Mouse (Mus musculus) kidney, postnatal 0 days (tissue): Measurements from ENCODE around the gene Rps15. TPM values are rescaled to one million over a fixed set of nuclear protein-coding genes. Genes with fewer than 3 reads are reported as not detected.

Experiments used
- ATAC-seq: fragments of 200-750 bp; cut with Nextera tagmentation; replicated peaks from 2 replicates; pipeline ENCODE4 v1.8.0; 2017; ENCODE audit warnings: low read depth, moderate number of reproducible peaks, moderate TSS enrichment, moderate library complexity; ENCODE audit not compliant: low FRiP score
- DNase-seq: peaks from one replicate; pipeline ENCODE4 v3.0.0-alpha.2; 2016; ENCODE audit warnings: low spot score
- H3K27ac ChIP-seq: fragments of 300-500 bp; sonication (generic); 2 replicates; pipeline ENCODE4 v1.5.1; 2014; ENCODE audit warnings: mild to moderate bottlenecking
- H3K27me3 ChIP-seq: fragments of 300-500 bp; sonication (generic); 2 replicates; pipeline ENCODE4 v1.6.1; 2014; ENCODE audit warnings: low read length, mixed read lengths; ENCODE audit not compliant: insufficient read depth
- H3K36me3 ChIP-seq: fragments of 300-500 bp; sonication (generic); 2 replicates; pipeline ENCODE4 v1.6.1; 2014; ENCODE audit warnings: low read length, mixed read lengths; ENCODE audit not compliant: insufficient read depth
- H3K4me1 ChIP-seq: fragments of 300-500 bp; sonication (generic); replicated peaks from 2 replicates; pipeline ENCODE4 v1.6.1; 2014; ENCODE audit warnings: antibody characterized with exemption, low read length, mixed read lengths; ENCODE audit not compliant: insufficient read depth
- H3K4me2 ChIP-seq: fragments of 300-500 bp; sonication (generic); 2 replicates; pipeline ENCODE4 v1.6.1; 2014; ENCODE audit warnings: mild to moderate bottlenecking, low read length, moderate library complexity, mixed read lengths
- H3K4me3 ChIP-seq: fragments of 300-500 bp; sonication (generic); replicated peaks from 2 replicates; pipeline ENCODE4 v1.5.1; 2014; ENCODE audit warnings: low read depth, low read length
- H3K9ac ChIP-seq: fragments of 300-500 bp; sonication (generic); 2 replicates; pipeline ENCODE4 v1.6.1; 2014; ENCODE audit warnings: low read depth, low read length
- H3K9me3 ChIP-seq: fragments of 300-500 bp; sonication (generic); replicated peaks from 2 replicates; pipeline ENCODE4 v1.6.1; 2016; ENCODE audit warnings: low read length, inconsistent platforms, mixed read lengths
- CTCF ChIP-seq: IDR thresholded peaks from 2 replicates; pipeline ENCODE4 v1.5.1; 2016; ENCODE audit warnings: antibody characterized with exemption, low read depth, mild to moderate bottlenecking, moderate library complexity
- WGBS: fragments of 180-500 bp; shearing (Covaris S2); extraction: QIAGEN DNeasy Blood & Tissue Kit; methylation state at CpG from one replicate; pipeline ENCODE4 v1.1.7; 2014; 5-methylcytosine and 5-hydroxymethylcytosine counted together
- polyA plus RNA-seq: library from polyadenylated mRNA; unstranded; fragments of >200 nt; fragmentation: Nextera tagmentation; extraction: Ambion mirVana; gene quantifications from 2 replicates; pipeline ENCODE4 v1.2.1, GENCODE M21; 2015

Rps15 gene
- polyA plus RNA-seq, 1 experiment from 2014 or later, result 1,069 TPM

- no peak overlapping the region for H3K4me2 ChIP-seq
- whole genome bisulfite sequencing, result 94% methylated on average over 26 of the region's 26 CpGs
- ATAC-seq (no peak), DNase-seq (no peak)
- no peak overlapping the region for H3K9ac ChIP-seq
- peaks cover 45% of the 10 kb centered on the region for H3K36me3 ChIP-seq
- H3K9me3 ChIP-seq, result no peaks in the 10 kb centered on the region
- TF ChIP-seq CTCF, result no peak
- H3K4me3 ChIP-seq, result no peak overlapping the region
- no peaks in the 10 kb centered on the region for H3K27me3 ChIP-seq
- no peak overlapping the region for H3K27ac ChIP-seq
- H3K4me1 ChIP-seq, result peaks cover 11% of the 10 kb centered on the region
Observed at GRCm38 (mm10) chr10:80254331-80255297, 37.6 kb upstream of the Rps15 start.

- H3K36me3 ChIP-seq, result peaks cover 45% of the 10 kb centered on the region
- WGBS, result 92% methylated on average over 5 of the region's 5 CpGs
- no peak overlapping the region for H3K9ac ChIP-seq
- no peak overlapping the region for H3K4me2 ChIP-seq
- DNase-seq, result no peak
- H3K27me3 ChIP-seq, result no peaks in the 10 kb centered on the region
- no peak for TF ChIP-seq CTCF
- no peak overlapping the region for H3K4me3 ChIP-seq
- no peak for ATAC-seq
- H3K27ac ChIP-seq, result no peak overlapping the region
- H3K4me1 ChIP-seq, result peaks cover 11% of the 10 kb centered on the region
- no peaks in the 10 kb centered on the region for H3K9me3 ChIP-seq
Observed at GRCm38 (mm10) chr10:80255881-80256535, 36.2 kb upstream of the Rps15 start.

- 72% methylated on average over 2 of the region's 2 CpGs for WGBS
- TF ChIP-seq CTCF, result no peak
- H3K36me3 ChIP-seq, result peaks cover 45% of the 10 kb centered on the region
- no peak overlapping the region for H3K4me2 ChIP-seq
- no peaks in the 10 kb centered on the region for H3K9me3 ChIP-seq
- H3K27me3 ChIP-seq, result no peaks in the 10 kb centered on the region
- ATAC-seq (no peak), DNase-seq (no peak)
- H3K9ac ChIP-seq, result no peak overlapping the region
- H3K4me1 ChIP-seq, result peaks cover 15% of the 10 kb centered on the region
- H3K27ac ChIP-seq, result no peak overlapping the region
- no peak overlapping the region for H3K4me3 ChIP-seq
Observed at GRCm38 (mm10) chr10:80257936-80258335, 34.3 kb upstream of the Rps15 start.

GRCm38 (mm10) chr10:80258752-80259462 lies 33.3 kb upstream of the Rps15 start:
- no peak for DNase-seq
- TF ChIP-seq CTCF, result no peak
- Histone ChIP-seq H3K4me2 (no peak overlapping the region), H3K27me3 (no peaks in the 10 kb centered on the region), H3K27ac (no peak overlapping the region), H3K4me3 (no peak overlapping the region), H3K9ac (no peak overlapping the region), H3K4me1 (peaks cover 15% of the 10 kb centered on the region), H3K9me3 (no peaks in the 10 kb centered on the region), H3K36me3 (peaks cover 39% of the 10 kb centered on the region)
- ATAC-seq, result no peak
- 89% methylated on average over 14 of the region's 14 CpGs for WGBS

GRCm38 (mm10) chr10:80259463-80259805 lies 32.8 kb upstream of the Rps15 start:
- ATAC-seq, result no peak
- H3K4me3 ChIP-seq, result no peak overlapping the region
- no peaks in the 10 kb centered on the region for H3K27me3 ChIP-seq
- WGBS, result 68% methylated on average over 6 of the region's 6 CpGs
- H3K4me2 ChIP-seq, result peak overlapping the region; percentile 81
- peaks cover 15% of the 10 kb centered on the region for H3K4me1 ChIP-seq
- TF ChIP-seq CTCF, result no peak
- H3K36me3 ChIP-seq, result peaks cover 35% of the 10 kb centered on the region
- H3K9me3 ChIP-seq, result no peaks in the 10 kb centered on the region
- H3K27ac ChIP-seq, result no peak overlapping the region
- no peak for DNase-seq
- no peak overlapping the region for H3K9ac ChIP-seq
